Mouse (Mus musculus): ENCODE measurements around the gene Qprt. TPM values are rescaled to one million over a fixed set of nuclear protein-coding genes. Genes with fewer than 3 reads are reported as not detected.

The Qprt gene
- polyA plus RNA-seq, 1 experiment from 2014 or later: 7.4 TPM

GRCm38 (mm10) chr7:127076188-127076587 lies 45.8 kb downstream of the Qprt start:
- Histone ChIP-seq H3K4me2 (no peak overlapping the region), H3K27ac (no peak overlapping the region), H3K27me3 (replicated peaks) (no peaks in the 10 kb centered on the region), H3K4me3 (replicated peaks) (no peak overlapping the region), H3K9me3 (no peaks in the 10 kb centered on the region), H3K9ac (no peak overlapping the region), H3K4me1 (no peaks in the 10 kb centered on the region), H3K36me3 (no peaks in the 10 kb centered on the region)
- ATAC-seq (ENCODE audit: insufficient read depth, low FRiP score, low read depth): no peak
- WGBS: 83% methylated on average over 5 of the region's 5 CpGs

- Histone ChIP-seq H3K27me3 (replicated peaks) (no peaks in the 10 kb centered on the region), H3K27ac (no peak overlapping the region), H3K9me3 (no peaks in the 10 kb centered on the region), H3K9ac (no peak overlapping the region), H3K36me3 (no peaks in the 10 kb centered on the region), H3K4me3 (replicated peaks) (no peak overlapping the region), H3K4me2 (no peak overlapping the region), H3K4me1 (no peaks in the 10 kb centered on the region)
- ATAC-seq (ENCODE audit: insufficient read depth, low FRiP score, low read depth): no peak
- WGBS: 77% methylated on average over 4 of the region's 4 CpGs
Observed at GRCm38 (mm10) chr7:127073221-127073620, 48.8 kb downstream of the Qprt start.

GRCm38 (mm10) chr7:127070871-127071413 lies 51.1 kb downstream of the Qprt start:
- H3K9me3 ChIP-seq: no peaks in the 10 kb centered on the region
- no peaks in the 10 kb centered on the region for H3K4me1 ChIP-seq
- no peaks in the 10 kb centered on the region for H3K36me3 ChIP-seq
- H3K4me2 ChIP-seq: no peak overlapping the region
- ATAC-seq (ENCODE audit: insufficient read depth, low FRiP score, low read depth): no peak
- H3K27me3 ChIP-seq (replicated peaks): no peaks in the 10 kb centered on the region
- no peak overlapping the region for H3K9ac ChIP-seq
- H3K27ac ChIP-seq: no peak overlapping the region
- no peak overlapping the region for H3K4me3 ChIP-seq (replicated peaks)
- 63% methylated on average over 4 of the region's 4 CpGs for WGBS

GRCm38 (mm10) chr7:127066317-127066716 lies 55.7 kb downstream of the Qprt start:
- no peak overlapping the region for H3K4me2 ChIP-seq
- H3K4me1 ChIP-seq: no peaks in the 10 kb centered on the region
- no peak overlapping the region for H3K27ac ChIP-seq
- no peak overlapping the region for H3K9ac ChIP-seq
- H3K4me3 ChIP-seq (replicated peaks): no peak overlapping the region
- no peaks in the 10 kb centered on the region for H3K36me3 ChIP-seq
- WGBS: 65% methylated on average over 4 of the region's 4 CpGs
- ATAC-seq (ENCODE audit: insufficient read depth, low FRiP score, low read depth): no peak
- no peaks in the 10 kb centered on the region for H3K9me3 ChIP-seq
- no peaks in the 10 kb centered on the region for H3K27me3 ChIP-seq (replicated peaks)

- H3K4me3 ChIP-seq (replicated peaks): no peak overlapping the region
- no peaks in the 10 kb centered on the region for H3K9me3 ChIP-seq
- no peaks in the 10 kb centered on the region for H3K36me3 ChIP-seq
- H3K4me1 ChIP-seq: no peaks in the 10 kb centered on the region
- H3K4me2 ChIP-seq: no peak overlapping the region
- no peak overlapping the region for H3K9ac ChIP-seq
- no peaks in the 10 kb centered on the region for H3K27me3 ChIP-seq (replicated peaks)
- H3K27ac ChIP-seq: no peak overlapping the region
- WGBS: 85% methylated on average over 6 of the region's 6 CpGs
- no peak for ATAC-seq (ENCODE audit: insufficient read depth, low FRiP score, low read depth)
Observed at GRCm38 (mm10) chr7:127065538-127065937, 56.5 kb downstream of the Qprt start.

Other genes starting within 250 kb of the Qprt start
- 38.3 and 40.1 TPM in 2 replicates for gene Taok2, start 237.5 kb downstream of the Qprt start, polyA plus RNA-seq (2015; fragmentation: Nextera tagmentation; extraction: Ambion mirVana)
- 32.0 and 33.4 TPM in 2 replicates for gene Tmem219, start 199.3 kb downstream of the Qprt start, polyA plus RNA-seq (2015; fragmentation: Nextera tagmentation; extraction: Ambion mirVana)
- 15.0 and 15.1 TPM in 2 replicates for gene Kctd13, start 193.3 kb downstream of the Qprt start, polyA plus RNA-seq (2015; fragmentation: Nextera tagmentation; extraction: Ambion mirVana)
- 0.37 and 0.44 TPM in 2 replicates for gene Asphd1, start 172.6 kb downstream of the Qprt start, polyA plus RNA-seq (2015; fragmentation: Nextera tagmentation; extraction: Ambion mirVana)
- 1.5 and 2.3 TPM in 2 replicates for gene Sez6l2, start 171.7 kb downstream of the Qprt start, polyA plus RNA-seq (2015; fragmentation: Nextera tagmentation; extraction: Ambion mirVana)
- gene Cdipt, start 146.3 kb downstream of the Qprt start, polyA plus RNA-seq (2015; fragmentation: Nextera tagmentation; extraction: Ambion mirVana): 113 and 119 TPM in 2 replicates
- 2.1 and 2.4 TPM in 2 replicates for gene Cdiptos, start 146.1 kb downstream of the Qprt start, polyA plus RNA-seq (2015; fragmentation: Nextera tagmentation; extraction: Ambion mirVana)
- gene Mvp, start 107.6 kb downstream of the Qprt start, polyA plus RNA-seq (2015; fragmentation: Nextera tagmentation; extraction: Ambion mirVana): 27.2 and 29.1 TPM in 2 replicates
- gene Pagr1b, start 105.7 kb downstream of the Qprt start, polyA plus RNA-seq (2015; fragmentation: Nextera tagmentation; extraction: Ambion mirVana): 1.0 TPM in 1 of 2 replicates, not detected in the other
- 33.1 and 62.5 TPM in 2 replicates for gene Pagr1a, start 104.9 kb downstream of the Qprt start, polyA plus RNA-seq (2015; fragmentation: Nextera tagmentation; extraction: Ambion mirVana)
- 25.0 and 63.8 TPM in 2 replicates for gene Gm42742, start 101.1 kb downstream of the Qprt start, polyA plus RNA-seq (2015; fragmentation: Nextera tagmentation; extraction: Ambion mirVana)
- 5.9 and 8.1 TPM in 2 replicates for gene Prrt2, start 101.0 kb downstream of the Qprt start, polyA plus RNA-seq (2015; fragmentation: Nextera tagmentation; extraction: Ambion mirVana)
- gene Maz, start 95.2 kb downstream of the Qprt start, polyA plus RNA-seq (2015; fragmentation: Nextera tagmentation; extraction: Ambion mirVana): 67.7 and 69.7 TPM in 2 replicates
- gene Kif22, start 79.8 kb downstream of the Qprt start, polyA plus RNA-seq (2015; fragmentation: Nextera tagmentation; extraction: Ambion mirVana): 93.5 and 101 TPM in 2 replicates
- gene Zg16, start 34.9 kb downstream of the Qprt start, polyA plus RNA-seq (2015; fragmentation: Nextera tagmentation; extraction: Ambion mirVana): 14.5 and 34.1 TPM in 2 replicates
- 4.7 and 5.0 TPM in 2 replicates for gene AI467606, start 30.9 kb downstream of the Qprt start, polyA plus RNA-seq (2015; fragmentation: Nextera tagmentation; extraction: Ambion mirVana)
- 0.64 and 1.0 TPM in 2 replicates for gene Spn, start 15.6 kb upstream of the Qprt start, polyA plus RNA-seq (2015; fragmentation: Nextera tagmentation; extraction: Ambion mirVana)
- 44.1 and 46.6 TPM in 2 replicates for gene Cd2bp2, start 73.8 kb upstream of the Qprt start, polyA plus RNA-seq (2015; fragmentation: Nextera tagmentation; extraction: Ambion mirVana)
- 24.3 and 24.4 TPM in 2 replicates for gene Tbc1d10b, start 86.2 kb upstream of the Qprt start, polyA plus RNA-seq (2015; fragmentation: Nextera tagmentation; extraction: Ambion mirVana)
- gene Mylpf, start 86.7 kb upstream of the Qprt start, polyA plus RNA-seq (2015; fragmentation: Nextera tagmentation; extraction: Ambion mirVana): 18.6 and 31.0 TPM in 2 replicates
- 33.9 and 34.8 TPM in 2 replicates for gene Zfp553, start 110.8 kb upstream of the Qprt start, polyA plus RNA-seq (2015; fragmentation: Nextera tagmentation; extraction: Ambion mirVana)
- 17.7 and 19.2 TPM in 2 replicates for gene Sept1, start 110.9 kb upstream of the Qprt start, polyA plus RNA-seq (2015; fragmentation: Nextera tagmentation; extraction: Ambion mirVana)
- gene Zfp771, start 122.0 kb upstream of the Qprt start, polyA plus RNA-seq (2015; fragmentation: Nextera tagmentation; extraction: Ambion mirVana): 57.9 and 63.1 TPM in 2 replicates
- gene Dctpp1, start 138.5 kb upstream of the Qprt start, polyA plus RNA-seq (2015; fragmentation: Nextera tagmentation; extraction: Ambion mirVana): 164 and 181 TPM in 2 replicates
- 139 and 163 TPM in 2 replicates for gene Sephs2, start 151.8 kb upstream of the Qprt start, polyA plus RNA-seq (2015; fragmentation: Nextera tagmentation; extraction: Ambion mirVana)
- 2.7 TPM in 2 replicates for gene Itgal, start 174.0 kb upstream of the Qprt start, polyA plus RNA-seq (2015; fragmentation: Nextera tagmentation; extraction: Ambion mirVana)
- 13.1 and 17.4 TPM in 2 replicates for gene Zfp768, start 223.4 kb upstream of the Qprt start, polyA plus RNA-seq (2015; fragmentation: Nextera tagmentation; extraction: Ambion mirVana)